Mouse (Mus musculus): ENCODE measurements around the gene Mpst.

DNA sequence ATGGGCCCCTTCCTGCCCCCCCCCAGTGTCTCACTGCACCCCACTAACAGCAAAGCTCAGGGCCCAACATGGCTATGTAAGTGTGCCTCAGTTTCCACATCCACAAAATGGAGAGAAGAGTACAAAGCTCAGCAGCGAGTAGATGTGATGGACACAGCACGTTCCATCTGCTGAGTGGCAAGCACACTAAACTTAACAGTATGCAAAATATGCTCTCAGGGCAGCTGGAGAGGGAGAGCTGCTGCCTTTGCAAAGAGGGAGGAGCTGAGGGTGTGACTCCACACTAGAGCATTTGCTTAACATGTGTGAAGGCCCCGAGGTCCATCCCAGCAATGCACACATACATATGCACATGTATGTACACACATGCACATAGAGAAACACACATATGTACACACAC is 46.7 kb downstream of the Mpst start:
- no peak for TF ChIP-seq CTCF (IDR thresholded peaks at IDR 0.05; ENCODE audit: extremely low read depth, insufficient read depth, low read length)
- no peak for TF ChIP-seq POLR2A (IDR thresholded peaks at IDR 0.05; ENCODE audit: extremely low read depth, insufficient read depth, low read length)
